Comparison of ENCODE assay signal across 11 mouse cellular contexts in the genomic region with DNA sequence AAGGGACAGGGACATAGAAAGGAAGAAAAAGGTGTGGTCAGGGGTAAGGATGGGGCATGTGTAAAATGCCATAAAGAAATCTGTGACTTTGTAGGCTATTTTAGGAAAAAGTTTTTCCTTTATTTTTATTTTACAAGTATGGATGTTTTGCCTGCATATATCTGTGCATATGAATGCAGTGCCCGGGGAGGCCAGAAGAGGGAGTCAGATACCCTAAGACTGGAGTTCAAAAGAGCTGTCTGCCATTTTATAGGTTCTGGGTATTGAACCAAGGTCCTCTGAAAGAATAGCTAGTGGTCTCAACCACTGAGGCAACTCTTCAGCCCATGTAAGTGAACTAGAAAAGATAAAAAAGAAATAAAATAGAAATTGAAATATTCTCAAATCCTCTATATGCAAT. TPM values are rescaled to one million over a fixed set of nuclear protein-coding genes. Genes with fewer than 3 reads are reported as not detected.
DNase-seq lines count a peak whose midpoint lies in the region; ATAC-seq and TF ChIP-seq lines count a peak whose summit lies in the region.
"Had no signal": no experiment of that assay in that cellular context is flagged by ENCODE, and none has a peak within 500 bp of the region (broad histone marks: within the 10 kb centered on the region; RNA-seq: fewer than 3 reads in every experiment).

No protein-coding gene starts in this region.

- H3K79me2 ChIP-seq in MEL (ENCODE audit: control insufficient read depth, insufficient read depth, low read length, poor library complexity) = no peaks in the 10 kb centered on the region

- TF ChIP-seq POLR2A in MEL (IDR thresholded peaks at IDR 0.05; ENCODE audit: control insufficient read depth in 1 of 2, insufficient read depth in 1 of 2, low read depth in 1 of 2, low read length in 2 of 2, poor library complexity in 1 of 2) = no peak

- peak; percentile 95 for TF ChIP-seq RAD21 in MEL (IDR thresholded peaks at IDR 0.05; ENCODE audit: low read depth, low read length)

- peak; percentile 33 for DNase-seq in adrenal gland, postnatal 14 days
- no peak for DNase-seq in adrenal gland, adult 8-10 months
- DNase-seq in kidney, postnatal 0 days (ENCODE audit: low spot score) = no peak
- DNase-seq in kidney, adult 11 months = no peak
- peak; percentile 72 for DNase-seq in MEL (ENCODE audit: low read depth, low spot score)
- peak; percentile 48 to 76 for DNase-seq in kidney, postnatal 36 days
- no peak for DNase-seq in adipocyte (ENCODE audit: low spot score)
- no peak for DNase-seq in spleen, postnatal 14 days (ENCODE audit: low spot score in 2 of 2)

- no peak overlapping the region for H3K9ac ChIP-seq in kidney, postnatal 0 days (ENCODE audit: low read depth, low read length)
- H3K9ac ChIP-seq in MEL (ENCODE audit: control insufficient read depth, low read depth, low read length, poor library complexity, severe bottlenecking) = no peak overlapping the region
- H3K9ac ChIP-seq: limb, embryonic 12.5 days had no signal

- 78% methylated on average over 1 of the region's 1 CpGs for WGBS in kidney, postnatal 0 days

- peak; percentile 72 for TF ChIP-seq CTCF in kidney, postnatal 0 days (IDR thresholded peaks at IDR 0.05; ENCODE audit: low read depth)
- TF ChIP-seq CTCF in MEL (IDR thresholded peaks at IDR 0.05 in 2 of 3, conservative IDR thresholded peaks at IDR 0.05 in 1 of 3; ENCODE audit: control insufficient read depth in 1 of 3, insufficient read depth in 1 of 3, low read depth in 2 of 3, low read length in 3 of 3, poor library complexity in 1 of 3, severe bottlenecking in 1 of 3) = peak; percentile 60 to 92 (median 65)

- no peaks in the 10 kb centered on the region for H3K36me3 ChIP-seq in kidney, postnatal 0 days (ENCODE audit: insufficient read depth, low read length)
- H3K36me3 ChIP-seq in MEL (ENCODE audit: control insufficient read depth in 1 of 2, insufficient read depth in 2 of 2, low read length in 2 of 2) = no peaks in the 10 kb centered on the region
- H3K36me3 ChIP-seq: limb, embryonic 12.5 days; midbrain, embryonic 10.5 days had no signal

- no peak overlapping the region for H3K4me2 ChIP-seq in kidney, postnatal 0 days (ENCODE audit: low read length)
- H3K4me2 ChIP-seq: limb, embryonic 12.5 days had no signal

- no peak overlapping the region for H3K4me3 ChIP-seq in kidney, postnatal 0 days (replicated peaks; ENCODE audit: low read depth, low read length)
- no peak overlapping the region for H3K4me3 ChIP-seq in MEL (ENCODE audit: control insufficient read depth in 1 of 2, insufficient read depth in 1 of 2, low read depth in 2 of 2, low read length in 2 of 2)
- H3K4me3 ChIP-seq: erythroblast, embryonic 14.5 days; limb, embryonic 12.5 days; midbrain, embryonic 10.5 days had no signal

- H3K4me1 ChIP-seq in kidney, postnatal 0 days (replicated peaks; ENCODE audit: insufficient read depth, low read length) = no peaks in the 10 kb centered on the region
- no peaks in the 10 kb centered on the region for H3K4me1 ChIP-seq in MEL (ENCODE audit: control insufficient read depth in 1 of 2, insufficient read depth in 2 of 2, low read length in 2 of 2)
- H3K4me1 ChIP-seq: limb, embryonic 12.5 days; midbrain, embryonic 10.5 days had no signal

- no peaks in the 10 kb centered on the region for H3K27me3 ChIP-seq in kidney, postnatal 0 days (ENCODE audit: insufficient read depth, low read length)
- H3K27me3 ChIP-seq in MEL (ENCODE audit: control insufficient read depth in 1 of 2, insufficient read depth in 2 of 2, low read length in 2 of 2) = peaks cover 0 to 2% of the 10 kb centered on the region in 2 experiments; a peak in 2 of 4 replicates
- H3K27me3 ChIP-seq: limb, embryonic 12.5 days had no signal

- H3K27ac ChIP-seq in kidney, postnatal 0 days = no peak overlapping the region
- no peak overlapping the region for H3K27ac ChIP-seq in MEL (ENCODE audit: control insufficient read depth, low read depth, low read length)
- H3K27ac ChIP-seq: limb, embryonic 12.5 days; midbrain, embryonic 10.5 days had no signal

- TF ChIP-seq EP300 in MEL (IDR thresholded peaks at IDR 0.05; ENCODE audit: low read depth in 1 of 2, low read length in 2 of 2) = no peak

- ATAC-seq in kidney, postnatal 0 days (replicated peaks; ENCODE audit: low FRiP score, low read depth) = no peak

- H3K9me3 ChIP-seq in kidney, postnatal 0 days (replicated peaks; ENCODE audit: low read length) = no peaks in the 10 kb centered on the region
- H3K9me3 ChIP-seq in MEL (replicated peaks; ENCODE audit: insufficient read depth, low read length) = no peaks in the 10 kb centered on the region
- H3K9me3 ChIP-seq: limb, embryonic 12.5 days; midbrain, embryonic 10.5 days had no signal

TF ChIP-seq in MEL, 35 proteins besides CTCF, POLR2A, EP300 and RAD21:
- no peak for TF ChIP-seq KAT2A (conservative IDR thresholded peaks at IDR 0.05; ENCODE audit: low read depth, low read length)
- no peak for TF ChIP-seq POLR2AphosphoS5 (IDR thresholded peaks at IDR 0.05; ENCODE audit: borderline replicate concordance, low read depth, low read length)
- TF ChIP-seq NRF1 (IDR thresholded peaks at IDR 0.05; ENCODE audit: insufficient read depth, low read depth, low read length, poor library complexity, severe bottlenecking) = no peak
- peak; percentile 98 for TF ChIP-seq SMC3 (IDR thresholded peaks at IDR 0.05; ENCODE audit: low read depth, low read length)
- TF ChIP-seq MAFK (IDR thresholded peaks at IDR 0.05; ENCODE audit: borderline replicate concordance, low read depth, low read length) = no peak
- TF ChIP-seq ZC3H11A (IDR thresholded peaks at IDR 0.05; ENCODE audit: low read depth, low read length) = peak; percentile 99
TF ChIP-seq in MEL: peak in this region for 2.

RNA-seq across cellular contexts. Expression of a gene that starts 14.9 kb away (rescaled TPM):
- total RNA-seq in adrenal gland, postnatal 14 days (2021) = 9.1 and 9.5 TPM in 2 replicates
- 1 to 10 TPM; 7.0 to 9.1 (median 7.3) TPM for total RNA-seq in adrenal gland, adult 8-10 months (2022)
- 20.3 and 20.8 TPM in 2 replicates for polyA plus RNA-seq in kidney, postnatal 0 days (2015; fragmentation: Nextera tagmentation; extraction: Ambion mirVana)
- total RNA-seq in MEL (2012; rRNA removed) = not detected in 2 replicates
- polyA plus RNA-seq in MEL (2012; ENCODE audit: insufficient read depth in 1 of 2, insufficient read length in 2 of 2, low read depth in 1 of 2, low replicate concordance in 2 of 2, missing spikeins in 1 of 2) = under 1 TPM in 1 of 2 experiments, not detected in 1; 0.03 TPM
- polyA plus RNA-seq: erythroblast, embryonic 14.5 days had no signal

RNA-seq across cellular contexts. Expression of a gene that starts 15.0 kb away (rescaled TPM):
- 3.5 and 3.9 TPM in 2 replicates for total RNA-seq in adrenal gland, postnatal 14 days (2021)
- 1 to 10 TPM; 2.0 to 3.9 (median 2.8) TPM for total RNA-seq in adrenal gland, adult 8-10 months (2022)
- 21.9 and 22.3 TPM in 2 replicates for polyA plus RNA-seq in kidney, postnatal 0 days (2015; fragmentation: Nextera tagmentation; extraction: Ambion mirVana)
- 0.19 and 0.65 TPM in 2 replicates for total RNA-seq in MEL (2012; rRNA removed)
- under 1 TPM in 1 of 2 experiments, not detected in 1; 0.47 TPM for polyA plus RNA-seq in MEL (2012; ENCODE audit: insufficient read depth in 1 of 2, insufficient read length in 2 of 2, low read depth in 1 of 2, low replicate concordance in 2 of 2, missing spikeins in 1 of 2)

Comparison
In these comparisons a context has a peak if more than half of its experiments do, and no peak if none do; other contexts are left out.
1. DNase-seq: peak in adrenal gland, postnatal 14 days (single experiment), MEL (single experiment) and kidney, postnatal 36 days (2 of 2); none in adrenal gland, adult 8-10 months (single experiment), kidney, postnatal 0 days (single experiment), kidney, adult 11 months (single experiment), adipocyte (single experiment) and spleen, postnatal 14 days (0 of 2).